Mouse (Mus musculus) G1E (cell line): ENCODE measurements around the gene Tuba8. TPM values are rescaled to one million over a fixed set of nuclear protein-coding genes. Genes with fewer than 3 reads are reported as not detected.

Experiments
- ATAC-seq: 2 replicates; pipeline ENCODE4 v1.8.0; 2016; ENCODE audit warnings: mild to moderate bottlenecking; ENCODE audit not compliant: insufficient number of reproducible peaks, poor library complexity, low FRiP score, severe bottlenecking; ENCODE audit errors: extremely low read depth
- DNase-seq: peaks from one replicate; pipeline ENCODE4 v3.0.0; 2012; ENCODE audit warnings: low spot score
- H3K27me3 ChIP-seq: 2 replicates; pipeline ENCODE4 v1.6.1; 2012; ENCODE audit warnings: mild to moderate bottlenecking, low read length, inconsistent platforms; ENCODE audit not compliant: insufficient read depth
- H3K36me3 ChIP-seq: replicated peaks from 2 replicates; pipeline ENCODE3; 2012; ENCODE audit warnings: mild to moderate bottlenecking, inconsistent platforms
- H3K4me1 ChIP-seq: 2 replicates; pipeline ENCODE4 v1.6.1; 2012; ENCODE audit warnings: low read depth, low read length, inconsistent platforms, mixed read lengths; ENCODE audit not compliant: insufficient read depth
- H3K4me3 ChIP-seq: 2 replicates; pipeline ENCODE4 v1.5.1; 2012; ENCODE audit warnings: low read depth, mild to moderate bottlenecking, inconsistent platforms, low read length, moderate library complexity, mixed read lengths
- H3K9me3 ChIP-seq: replicated peaks from 2 replicates; pipeline ENCODE4 v1.6.1; 2012; ENCODE audit warnings: inconsistent platforms
- CTCF ChIP-seq: IDR thresholded peaks from 2 replicates; pipeline ENCODE4 v1.5.1; 2012; ENCODE audit warnings: low read depth, low read length, inconsistent platforms, mixed read lengths
- GATA1 ChIP-seq: IDR thresholded peaks from 2 replicates; pipeline ENCODE4 v1.6.1; 2012; ENCODE audit warnings: borderline replicate concordance, low read length, inconsistent platforms, mixed read lengths
- GATA2 ChIP-seq: IDR thresholded peaks from 2 replicates; pipeline ENCODE4 v1.6.1; 2012; ENCODE audit warnings: low read depth, low read length, inconsistent platforms, borderline replicate concordance
- POLR2AphosphoS5 ChIP-seq: IDR thresholded peaks from 2 replicates; pipeline ENCODE4 v1.6.1; 2012; ENCODE audit warnings: low read depth, low read length, inconsistent platforms; ENCODE audit not compliant: insufficient replicate concordance
- TAL1 ChIP-seq: conservative IDR thresholded peaks from 2 replicates; pipeline ENCODE4 v1.6.1; 2012; ENCODE audit warnings: low read depth, low read length, inconsistent platforms, mixed read lengths
- polyA plus RNA-seq: library from polyadenylated mRNA; stranded (reverse); fragments of >175 nt; gene quantifications from 2 replicates; pipeline ENCODE4 v1.2.3, GENCODE M21; 2012
- total RNA-seq, 2 experiments: library from RNA; stranded (forward) in 1 of 2; stranded (reverse) in 1 of 2; fragments of 200-1000 nt in 1 of 2; fragments of >200 nt in 1 of 2; fragmentation: Nextera tagmentation in 1 of 2; gene quantifications; 2 replicates each; pipeline ENCODE4 v1.2.3; 2014 to 2017

The Tuba8 gene
- total and polyA plus RNA-seq, 3 experiments = 0.03 to 0.38 TPM; not detected in 1

GRCm38 (mm10) chr6:121251256-121251655 lies 40.8 kb downstream of the Tuba8 start:
- H3K4me1 ChIP-seq = peaks cover 29% of the 10 kb centered on the region
- TF ChIP-seq GATA2 (no peak), CTCF (no peak), TAL1 (no peak), GATA1 (no peak), POLR2AphosphoS5 (no peak)
- no peaks in the 10 kb centered on the region for H3K9me3 ChIP-seq
- H3K27me3 ChIP-seq = peaks cover 17% of the 10 kb centered on the region
- no peak overlapping the region for H3K4me3 ChIP-seq
- ATAC-seq (no peak), DNase-seq (no peak)
- H3K36me3 ChIP-seq = peaks cover 5% of the 10 kb centered on the region

GRCm38 (mm10) chr6:121260548-121260947 lies 50.1 kb downstream of the Tuba8 start:
- peaks cover 11% of the 10 kb centered on the region for H3K4me1 ChIP-seq
- no peak overlapping the region for H3K4me3 ChIP-seq
- ATAC-seq (no peak; the same call in 1 of the 2 replicates), DNase-seq (peak; percentile 36)
- peaks cover 25% of the 10 kb centered on the region for H3K36me3 ChIP-seq
- no peaks in the 10 kb centered on the region for H3K9me3 ChIP-seq
- TF ChIP-seq CTCF (peak; percentile 60), TAL1 (no peak), GATA1 (no peak)
- peaks cover 2% of the 10 kb centered on the region; the same call in 1 of the 2 replicates for H3K27me3 ChIP-seq

GRCm38 (mm10) chr6:121261233-121261632 lies 50.7 kb downstream of the Tuba8 start:
- peaks cover 27% of the 10 kb centered on the region for H3K36me3 ChIP-seq
- H3K4me3 ChIP-seq = no peak overlapping the region
- DNase-seq = no peak
- H3K9me3 ChIP-seq = no peaks in the 10 kb centered on the region
- H3K27me3 ChIP-seq = no peaks in the 10 kb centered on the region
- TF ChIP-seq GATA1 (no peak), TAL1 (no peak), CTCF (no peak), POLR2AphosphoS5 (no peak), GATA2 (no peak)
- 0 out of 2 replicates have a peak, but pooled peaks have one; percentile 15 for ATAC-seq
- peaks cover 7% of the 10 kb centered on the region for H3K4me1 ChIP-seq

GRCm38 (mm10) chr6:121262004-121262403 lies 51.5 kb downstream of the Tuba8 start:
- DNase-seq (no peak), ATAC-seq (no peak)
- Histone ChIP-seq H3K4me3 (no peak overlapping the region), H3K9me3 (no peaks in the 10 kb centered on the region), H3K4me1 (peaks cover 7% of the 10 kb centered on the region), H3K27me3 (no peaks in the 10 kb centered on the region), H3K36me3 (peaks cover 30% of the 10 kb centered on the region)
- no peak for TF ChIP-seq GATA1
- no peak for TF ChIP-seq GATA2
- TF ChIP-seq POLR2AphosphoS5 = no peak
- no peak for TF ChIP-seq CTCF
- no peak for TF ChIP-seq TAL1

GRCm38 (mm10) chr6:121262496-121262895 lies 52.0 kb downstream of the Tuba8 start:
- Histone ChIP-seq H3K4me3 (no peak overlapping the region), H3K9me3 (no peaks in the 10 kb centered on the region), H3K4me1 (peaks cover 7% of the 10 kb centered on the region), H3K36me3 (peaks cover 30% of the 10 kb centered on the region), H3K27me3 (no peaks in the 10 kb centered on the region)
- TF ChIP-seq CTCF (no peak), GATA1 (no peak), GATA2 (no peak), POLR2AphosphoS5 (no peak), TAL1 (no peak)
- DNase-seq = no peak
- ATAC-seq = no peak

GRCm38 (mm10) chr6:121270156-121270555 lies 59.7 kb downstream of the Tuba8 start:
- Histone ChIP-seq H3K4me3 (no peak overlapping the region), H3K9me3 (no peaks in the 10 kb centered on the region), H3K27me3 (no peaks in the 10 kb centered on the region), H3K36me3 (peaks cover 21% of the 10 kb centered on the region), H3K4me1 (peaks cover 16% of the 10 kb centered on the region)
- DNase-seq = no peak
- no peak for TF ChIP-seq TAL1
- no peak for TF ChIP-seq POLR2AphosphoS5
- no peak for TF ChIP-seq GATA2
- TF ChIP-seq CTCF = no peak
- TF ChIP-seq GATA1 = no peak
- no peak for ATAC-seq

GRCm38 (mm10) chr6:121271707-121272074 lies 61.2 kb downstream of the Tuba8 start:
- ATAC-seq (no peak), DNase-seq (no peak)
- H3K36me3 ChIP-seq = peaks cover 14% of the 10 kb centered on the region
- peaks cover 16% of the 10 kb centered on the region for H3K4me1 ChIP-seq
- peaks cover 2% of the 10 kb centered on the region; the same call in 1 of the 2 replicates for H3K27me3 ChIP-seq
- H3K9me3 ChIP-seq = no peaks in the 10 kb centered on the region
- no peak for TF ChIP-seq POLR2AphosphoS5
- TF ChIP-seq CTCF = no peak
- TF ChIP-seq GATA2 = no peak
- no peak for TF ChIP-seq GATA1
- no peak for TF ChIP-seq TAL1
- H3K4me3 ChIP-seq = peak overlapping the region; percentile 73
